Mouse (Mus musculus) MEL (cell line): ENCODE data around the gene Hdac1. TPM values are rescaled to one million over a fixed set of nuclear protein-coding genes. Genes with fewer than 3 reads are reported as not detected.

Experiments used
- DNase-seq: peaks from one replicate; pipeline ENCODE4 v3.0.0; 2011; ENCODE audit warnings: low read depth, low spot score
- H3K27ac ChIP-seq: 2 replicates; pipeline ENCODE4 v1.5.1; 2012; ENCODE audit warnings: low read depth, mild to moderate bottlenecking, control low read depth, low read length, moderate library complexity; ENCODE audit not compliant: control insufficient read depth
- H3K27me3 ChIP-seq, 2 experiments: fragments of 150-350 bp in 1 of 2; sonication (generic) in 1 of 2; 2 replicates each; pipeline ENCODE4 v1.6.1; 2012; ENCODE audit warnings: low read length in 2 of 2, mild to moderate bottlenecking in 2 of 2, improper control_type of control experiment in 1 of 2, moderate library complexity in 1 of 2; ENCODE audit not compliant: insufficient read depth in 2 of 2, control insufficient read depth in 1 of 2
- H3K36me3 ChIP-seq, 2 experiments: 2 replicates each; pipeline ENCODE4 v1.6.1; 2012 to 2014; ENCODE audit warnings: low read length in 2 of 2, improper control_type of control experiment in 1 of 2, inconsistent platforms in 1 of 2, mild to moderate bottlenecking in 1 of 2; ENCODE audit not compliant: insufficient read depth in 2 of 2, control insufficient read depth in 1 of 2
- H3K4me1 ChIP-seq, 2 experiments: fragments of 150-350 bp in 1 of 2; sonication (generic) in 1 of 2; 2 replicates each; pipeline ENCODE4 v1.6.1; 2012; ENCODE audit warnings: low read length in 2 of 2, improper control_type of control experiment in 1 of 2, mild to moderate bottlenecking in 1 of 2; ENCODE audit not compliant: insufficient read depth in 2 of 2, control insufficient read depth in 1 of 2
- H3K4me3 ChIP-seq, 2 experiments: fragments of 150-350 bp in 1 of 2; sonication (generic) in 1 of 2; 2 replicates each; pipeline ENCODE4 v1.5.1; 2012; ENCODE audit warnings: low read depth in 2 of 2, low read length in 2 of 2, mild to moderate bottlenecking in 2 of 2, moderate library complexity in 2 of 2, control low read depth in 1 of 2, improper control_type of control experiment in 1 of 2; ENCODE audit not compliant: control insufficient read depth in 1 of 2, insufficient read depth in 1 of 2
- H3K79me2 ChIP-seq: 2 replicates; pipeline ENCODE4 v1.6.1; 2012; ENCODE audit warnings: mild to moderate bottlenecking, low read length, moderate library complexity; ENCODE audit not compliant: control insufficient read depth, poor library complexity, insufficient read depth
- H3K9ac ChIP-seq: 2 replicates; pipeline ENCODE4 v1.6.1; 2012; ENCODE audit warnings: low read depth, mild to moderate bottlenecking, control low read depth, low read length, moderate library complexity; ENCODE audit not compliant: control insufficient read depth, poor library complexity, severe bottlenecking
- H3K9me3 ChIP-seq: fragments of 150-350 bp; sonication (generic); replicated peaks from 2 replicates; pipeline ENCODE4 v1.6.1; 2012; ENCODE audit warnings: mild to moderate bottlenecking, low read length, improper control_type of control experiment, moderate library complexity; ENCODE audit not compliant: insufficient read depth
- BHLHE40 ChIP-seq: IDR thresholded peaks from 2 replicates; pipeline ENCODE4 v1.6.1; 2012; ENCODE audit warnings: low read depth, mild to moderate bottlenecking, inconsistent platforms, low read length, improper control_type of control experiment, borderline replicate concordance
- CHD1 ChIP-seq: IDR thresholded peaks from 2 replicates; pipeline ENCODE4 v1.6.1; 2012; ENCODE audit warnings: low read depth, mild to moderate bottlenecking, inconsistent platforms, low read length, improper control_type of control experiment
- CHD2 ChIP-seq: IDR thresholded peaks from 2 replicates; pipeline ENCODE4 v1.6.1; 2011; ENCODE audit warnings: low read length, improper control_type of control experiment
- CTCF ChIP-seq, 3 experiments: IDR thresholded peaks in 2 of 3; conservative IDR thresholded peaks in 1 of 3; 2 replicates each; pipeline ENCODE4 v1.5.1; 2011 to 2012; ENCODE audit warnings: low read length in 3 of 3, low read depth in 2 of 3, mild to moderate bottlenecking in 2 of 3, improper control_type of control experiment in 1 of 3, inconsistent platforms in 1 of 3, mixed read lengths in 1 of 3, moderate library complexity in 1 of 3; ENCODE audit not compliant: control insufficient read depth in 1 of 3, insufficient read depth in 1 of 3, poor library complexity in 1 of 3, severe bottlenecking in 1 of 3
- E2F4 ChIP-seq: IDR thresholded peaks from 2 replicates; pipeline ENCODE4 v1.6.1; 2011; ENCODE audit warnings: low read depth, low read length, improper control_type of control experiment, borderline replicate concordance
- ELF1 ChIP-seq: IDR thresholded peaks from 2 replicates; pipeline ENCODE4 v1.6.1; 2014; ENCODE audit warnings: low read depth, mild to moderate bottlenecking, inconsistent platforms, low read length, improper control_type of control experiment, moderate library complexity
- EP300 ChIP-seq, 2 experiments: IDR thresholded peaks; 2 replicates each; pipeline ENCODE4 v1.6.1; 2011; ENCODE audit warnings: improper control_type of control experiment in 2 of 2, low read length in 2 of 2, low read depth in 1 of 2, mild to moderate bottlenecking in 1 of 2
- ETS1 ChIP-seq: IDR thresholded peaks from 2 replicates; pipeline ENCODE4 v1.6.1; 2012; ENCODE audit warnings: low read depth, mild to moderate bottlenecking, inconsistent platforms, low read length, improper control_type of control experiment, moderate library complexity
- GABPA ChIP-seq: IDR thresholded peaks from 2 replicates; pipeline ENCODE4 v1.6.1; 2012; ENCODE audit warnings: low read depth, mild to moderate bottlenecking, inconsistent platforms, low read length, improper control_type of control experiment, moderate library complexity
- HCFC1 ChIP-seq: IDR thresholded peaks from 2 replicates; pipeline ENCODE4 v1.6.1; 2012; ENCODE audit warnings: low read depth, mild to moderate bottlenecking, inconsistent platforms, low read length, improper control_type of control experiment, moderate library complexity
- JUND ChIP-seq: IDR thresholded peaks from 2 replicates; pipeline ENCODE4 v1.6.1; 2011; ENCODE audit warnings: low read depth, mild to moderate bottlenecking, improper control_type of control experiment, low read length
- KAT2A ChIP-seq: conservative IDR thresholded peaks from 2 replicates; pipeline ENCODE4 v1.6.1; 2012; ENCODE audit warnings: low read depth, low read length, improper control_type of control experiment, inconsistent platforms
- MAX ChIP-seq: IDR thresholded peaks from 2 replicates; pipeline ENCODE4 v1.6.1; 2011; ENCODE audit warnings: low read length, improper control_type of control experiment
- MEF2A ChIP-seq: IDR thresholded peaks from 2 replicates; pipeline ENCODE4 v1.6.1; 2014; ENCODE audit warnings: low read depth, mild to moderate bottlenecking, inconsistent platforms, low read length, improper control_type of control experiment; ENCODE audit not compliant: poor library complexity, insufficient replicate concordance, severe bottlenecking; ENCODE audit errors: extremely low read depth
- MXI1 ChIP-seq: IDR thresholded peaks from 2 replicates; pipeline ENCODE4 v1.6.1; 2011; ENCODE audit warnings: mild to moderate bottlenecking, low read depth, low read length, improper control_type of control experiment
- MYB ChIP-seq: IDR thresholded peaks from 2 replicates; pipeline ENCODE4 v1.6.1; 2011; ENCODE audit warnings: mild to moderate bottlenecking, low read depth, low read length, improper control_type of control experiment
- NRF1 ChIP-seq: IDR thresholded peaks from 2 replicates; pipeline ENCODE4 v1.6.1; 2014; ENCODE audit warnings: low read depth, mild to moderate bottlenecking, inconsistent platforms, low read length, improper control_type of control experiment, moderate library complexity; ENCODE audit not compliant: poor library complexity, insufficient read depth, severe bottlenecking
- POLR2AphosphoS2 ChIP-seq: IDR thresholded peaks from 2 replicates; pipeline ENCODE4 v1.6.1; 2011; ENCODE audit warnings: low read length, improper control_type of control experiment
- RAD21 ChIP-seq: IDR thresholded peaks from 2 replicates; pipeline ENCODE4 v1.6.1; 2011; ENCODE audit warnings: mild to moderate bottlenecking, low read depth, low read length, improper control_type of control experiment
- TBP ChIP-seq: IDR thresholded peaks from 2 replicates; pipeline ENCODE4 v1.8.0; 2011; ENCODE audit warnings: low read depth, low read length, improper control_type of control experiment
- TCF12 ChIP-seq: IDR thresholded peaks from 2 replicates; pipeline ENCODE4 v1.6.1; 2014; ENCODE audit warnings: low read depth, mild to moderate bottlenecking, inconsistent platforms, low read length, improper control_type of control experiment, moderate library complexity
- UBTF ChIP-seq: IDR thresholded peaks from 2 replicates; pipeline ENCODE4 v1.6.1; 2012; ENCODE audit warnings: low read depth, mild to moderate bottlenecking, inconsistent platforms, low read length, improper control_type of control experiment, moderate library complexity, borderline replicate concordance; ENCODE audit not compliant: insufficient read depth
- USF1 ChIP-seq: IDR thresholded peaks from 2 replicates; pipeline ENCODE4 v1.6.1; 2014; ENCODE audit warnings: low read depth, mild to moderate bottlenecking, inconsistent platforms, low read length, improper control_type of control experiment, moderate library complexity
- USF2 ChIP-seq, 2 experiments: IDR thresholded peaks; 2 replicates each; pipeline ENCODE4 v1.6.1; 2011 to 2012; ENCODE audit warnings: improper control_type of control experiment in 2 of 2, low read length in 2 of 2, borderline replicate concordance in 1 of 2, inconsistent platforms in 1 of 2, low read depth in 1 of 2, mild to moderate bottlenecking in 1 of 2; ENCODE audit not compliant: insufficient read depth in 1 of 2
- ZKSCAN1 ChIP-seq: IDR thresholded peaks from 2 replicates; pipeline ENCODE4 v1.6.1; 2012; ENCODE audit warnings: low read depth, mild to moderate bottlenecking, inconsistent platforms, low read length, improper control_type of control experiment, moderate library complexity
- ZMIZ1 ChIP-seq: IDR thresholded peaks from 2 replicates; pipeline ENCODE4 v1.6.1; 2012; ENCODE audit warnings: low read depth, mild to moderate bottlenecking, inconsistent platforms, low read length, improper control_type of control experiment, moderate library complexity
- ZNF384 ChIP-seq: IDR thresholded peaks from 2 replicates; pipeline ENCODE4 v1.6.1; 2012; ENCODE audit warnings: low read depth, mild to moderate bottlenecking, inconsistent platforms, low read length, improper control_type of control experiment
- polyA plus RNA-seq, 2 experiments: library from polyadenylated mRNA; stranded (reverse) in 1 of 2; unstranded in 1 of 2; fragments of >175 nt in 1 of 2; fragments of >200 nt in 1 of 2; gene quantifications; 2 replicates each; pipeline versions ENCODE4 v1.2.1 to v1.2.4; 2012; ENCODE audit warnings: low replicate concordance in 2 of 2, low read depth in 1 of 2; ENCODE audit not compliant: insufficient read length in 2 of 2, insufficient read depth in 1 of 2, missing spikeins in 1 of 2
- total RNA-seq: library from RNA; depleted of rRNA; stranded (reverse); fragments of 300-350 nt; gene quantifications from 2 replicates; pipeline ENCODE4 v1.2.3, GENCODE M21; 2012

Gene Hdac1
- total and polyA plus RNA-seq, 3 experiments: 38.9 to 185 (median 108) TPM

DNA sequence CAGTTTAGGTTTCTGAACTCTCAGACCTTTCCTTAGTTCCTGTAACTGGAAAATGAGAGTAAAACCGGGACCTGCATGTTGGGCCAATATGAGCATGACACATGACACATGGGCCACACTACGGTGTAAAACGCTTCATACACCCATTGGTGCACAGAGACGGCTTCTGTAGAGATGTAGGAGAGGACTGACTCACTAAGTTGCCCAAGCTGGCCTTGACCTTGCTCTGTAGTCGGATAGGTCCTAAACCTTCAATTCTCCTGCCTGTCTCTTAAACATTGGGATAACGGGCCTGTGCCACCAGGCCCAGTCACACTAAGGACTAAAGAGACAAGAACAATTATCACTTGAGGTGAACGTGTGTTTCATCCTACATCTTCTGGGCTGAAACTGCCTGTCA is 25.9 kb upstream of the Hdac1 start:
- Histone ChIP-seq H3K36me3 (no peaks in the 10 kb centered on the region), H3K4me3 (no peak overlapping the region), H3K9ac (no peak overlapping the region), H3K27ac (no peak overlapping the region), H3K79me2 (no peaks in the 10 kb centered on the region), H3K27me3 (no peaks in the 10 kb centered on the region; a peak in 2 of 4 replicates), H3K9me3 (no peaks in the 10 kb centered on the region), H3K4me1 (no peaks in the 10 kb centered on the region)
- TF ChIP-seq MXI1 (no peak), RAD21 (no peak), UBTF (no peak), TBP (no peak), TCF12 (no peak), ZNF384 (no peak), KAT2A (no peak), USF1 (no peak), CHD1 (no peak), CTCF (IDR thresholded peaks at IDR 0.05 in 2 of 3, conservative IDR thresholded peaks at IDR 0.05 in 1 of 3; ENCODE audit: control insufficient read depth in 1 of 3, insufficient read depth in 1 of 3, low read depth in 2 of 3, low read length in 3 of 3, poor library complexity in 1 of 3, severe bottlenecking in 1 of 3) (no peak), MYB (no peak), CHD2 (no peak), HCFC1 (no peak), USF2 (IDR thresholded peaks at IDR 0.05; ENCODE audit: borderline replicate concordance in 1 of 2, insufficient read depth in 1 of 2, low read depth in 1 of 2, low read length in 2 of 2) (no peak), JUND (no peak), EP300 (IDR thresholded peaks at IDR 0.05; ENCODE audit: low read depth in 1 of 2, low read length in 2 of 2) (no peak), NRF1 (no peak), ETS1 (no peak), BHLHE40 (no peak)
- DNase-seq: no peak

- no peak overlapping the region for H3K9ac ChIP-seq
- H3K9me3 ChIP-seq: no peaks in the 10 kb centered on the region
- no peaks in the 10 kb centered on the region for H3K79me2 ChIP-seq
- no peaks in the 10 kb centered on the region; a peak in 2 of 4 replicates for H3K27me3 ChIP-seq
- no peak overlapping the region for H3K27ac ChIP-seq
- no peak overlapping the region for H3K4me3 ChIP-seq
- no peaks in the 10 kb centered on the region for H3K4me1 ChIP-seq
- DNase-seq: no peak
- no peaks in the 10 kb centered on the region for H3K36me3 ChIP-seq
- no peak for TF ChIP-seq ELF1
- TF ChIP-seq USF1: no peak
- TF ChIP-seq ZMIZ1: no peak
- no peak for TF ChIP-seq MAX
- no peak for TF ChIP-seq UBTF
- TF ChIP-seq ZKSCAN1: no peak
- no peak for TF ChIP-seq EP300 (IDR thresholded peaks at IDR 0.05; ENCODE audit: low read depth in 1 of 2, low read length in 2 of 2)
- no peak for TF ChIP-seq CTCF (IDR thresholded peaks at IDR 0.05 in 2 of 3, conservative IDR thresholded peaks at IDR 0.05 in 1 of 3; ENCODE audit: control insufficient read depth in 1 of 3, insufficient read depth in 1 of 3, low read depth in 2 of 3, low read length in 3 of 3, poor library complexity in 1 of 3, severe bottlenecking in 1 of 3)
- no peak for TF ChIP-seq MEF2A
- no peak for TF ChIP-seq POLR2AphosphoS2
- TF ChIP-seq BHLHE40: no peak
- no peak for TF ChIP-seq GABPA
- TF ChIP-seq KAT2A: no peak
- TF ChIP-seq JUND: no peak
- TF ChIP-seq E2F4: no peak
- TF ChIP-seq, all 39 proteins: peak for 0
Measured at GRCm38 (mm10) chr4:129565139-129565538, 22.6 kb upstream of the Hdac1 start.
